Mouse (Mus musculus) lung, adult 2 months (tissue): ENCODE results near the gene Doxl2.

Experiments used
- CTCF ChIP-seq: fragments of 200-500 bp; IDR thresholded peaks from 2 replicates; pipeline ENCODE4 v1.5.1; 2011; ENCODE audit warnings: mild to moderate bottlenecking, low read length, control low read depth; ENCODE audit not compliant: insufficient read depth
- POLR2A ChIP-seq: fragments of 200-500 bp; IDR thresholded peaks from 2 replicates; pipeline ENCODE4 v1.6.1; 2011; ENCODE audit warnings: low read depth, mild to moderate bottlenecking, control low read depth, low read length, borderline replicate concordance; ENCODE audit errors: extremely low read depth

DNA sequence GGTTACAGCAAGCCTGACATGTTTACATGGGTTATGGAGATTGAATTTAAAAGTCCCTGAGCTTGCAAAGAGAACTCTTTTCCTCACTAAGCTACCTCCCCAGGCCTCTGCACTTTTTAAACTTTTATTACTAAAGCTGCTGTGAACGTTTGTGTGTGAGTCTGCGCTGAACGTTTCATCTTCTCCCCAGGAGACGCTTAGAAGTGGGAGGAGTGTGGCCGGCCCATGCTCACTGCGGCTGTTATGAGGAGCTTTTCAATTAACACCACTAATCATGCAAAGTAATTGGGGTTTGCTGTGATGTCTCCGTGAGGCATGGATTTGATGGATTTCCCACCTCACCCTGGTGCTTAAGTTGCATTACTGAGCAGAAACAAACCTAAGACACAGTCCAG lies 34.4 kb downstream of the Doxl2 start:
- TF ChIP-seq POLR2A (no peak), CTCF (no peak)
